Mouse (Mus musculus): ENCODE data around the gene Haus4. TPM values are rescaled to one million over a fixed set of nuclear protein-coding genes. Genes with fewer than 3 reads are reported as not detected.

The Haus4 gene
- polyA plus RNA-seq, 1 experiment from 2014 or later = 19.4 TPM

DNA sequence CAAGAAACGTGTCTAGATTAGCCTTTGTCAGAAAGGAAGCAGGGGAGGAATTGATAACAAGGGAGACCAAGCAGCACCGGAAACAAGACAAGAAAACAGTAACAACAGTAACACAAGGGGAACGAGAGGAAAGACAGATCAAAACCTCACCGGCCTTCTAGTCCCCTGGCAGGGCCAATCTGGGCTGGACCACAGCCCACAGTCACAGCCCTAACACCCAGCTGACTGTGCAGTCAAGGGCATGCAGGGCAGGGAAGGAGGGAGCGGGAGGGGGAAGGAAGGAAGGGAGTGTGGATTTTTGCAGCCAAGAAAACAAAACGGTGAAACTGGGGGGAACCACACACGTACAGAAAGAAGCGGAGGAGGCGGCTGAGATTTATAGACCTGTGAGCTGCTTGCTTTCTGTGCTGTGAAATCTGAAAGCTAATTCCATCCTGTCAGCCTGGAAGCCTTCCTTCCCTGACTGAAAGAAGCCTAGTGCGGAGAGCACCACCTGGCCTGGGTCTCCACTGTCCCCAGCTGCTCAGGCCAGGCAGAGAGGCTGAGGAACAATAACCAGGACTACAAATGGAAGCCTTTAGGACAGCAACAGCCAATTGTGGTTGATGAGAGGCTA, 38.0 kb upstream of the Haus4 start:
- Histone ChIP-seq H3K9me3 (ENCODE audit: control insufficient read depth, low read length) (no peaks in the 10 kb centered on the region), H3K4me1 (ENCODE audit: control insufficient read depth, insufficient read depth, low read depth, low read length) (peaks cover 7% of the 10 kb centered on the region), H3K36me3 (ENCODE audit: control insufficient read depth, insufficient read depth, low read length) (peaks cover 2% of the 10 kb centered on the region; the same call in 1 of the 2 replicates), H3K27me3 (replicated peaks; ENCODE audit: control insufficient read depth, insufficient read depth, low read length) (no peaks in the 10 kb centered on the region), H3K27ac (ENCODE audit: low read depth, low read length) (peak overlapping the region; percentile 39; the same call in 1 of the 2 replicates), H3K4me2 (ENCODE audit: low read length) (no peak overlapping the region), H3K9ac (ENCODE audit: low read depth, low read length) (peak overlapping the region; percentile 38), H3K4me3 (ENCODE audit: low read length) (no peak overlapping the region)
- peak; percentile 37; the same call in 1 of the 2 replicates for ATAC-seq
- 51% methylated on average over 10 of the region's 10 CpGs for WGBS

DNA sequence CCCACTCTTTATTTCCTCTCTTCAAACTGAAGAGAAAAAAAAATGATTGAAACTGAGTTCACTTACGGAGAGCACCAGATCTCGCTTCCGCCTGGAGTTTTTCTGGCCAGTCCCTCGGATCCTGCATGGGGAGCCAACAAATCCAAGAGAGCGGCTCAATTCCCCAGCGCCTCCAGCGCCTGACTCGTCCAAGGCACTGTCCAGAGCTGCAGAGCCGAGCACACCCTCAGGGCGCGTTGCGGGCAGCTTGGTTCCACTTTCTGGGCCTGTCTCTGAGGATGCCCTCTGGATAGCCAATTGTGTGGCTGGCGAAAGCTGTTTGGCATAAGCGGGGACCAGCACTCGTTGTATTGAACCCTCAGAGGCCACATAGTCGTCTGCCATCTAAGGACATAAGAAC, 36.6 kb upstream of the Haus4 start:
- H3K27me3 ChIP-seq (replicated peaks; ENCODE audit: control insufficient read depth, insufficient read depth, low read length) = no peaks in the 10 kb centered on the region
- no peak overlapping the region for H3K4me3 ChIP-seq (ENCODE audit: low read length)
- peaks cover 2% of the 10 kb centered on the region; the same call in 1 of the 2 replicates for H3K36me3 ChIP-seq (ENCODE audit: control insufficient read depth, insufficient read depth, low read length)
- no peak overlapping the region for H3K27ac ChIP-seq (ENCODE audit: low read depth, low read length)
- ATAC-seq = no peak
- H3K9me3 ChIP-seq (ENCODE audit: control insufficient read depth, low read length) = no peaks in the 10 kb centered on the region
- no peak overlapping the region for H3K9ac ChIP-seq (ENCODE audit: low read depth, low read length)
- 91% methylated on average over 16 of the region's 16 CpGs for WGBS
- peaks cover 7% of the 10 kb centered on the region for H3K4me1 ChIP-seq (ENCODE audit: control insufficient read depth, insufficient read depth, low read depth, low read length)
- H3K4me2 ChIP-seq (ENCODE audit: low read length) = no peak overlapping the region

DNA sequence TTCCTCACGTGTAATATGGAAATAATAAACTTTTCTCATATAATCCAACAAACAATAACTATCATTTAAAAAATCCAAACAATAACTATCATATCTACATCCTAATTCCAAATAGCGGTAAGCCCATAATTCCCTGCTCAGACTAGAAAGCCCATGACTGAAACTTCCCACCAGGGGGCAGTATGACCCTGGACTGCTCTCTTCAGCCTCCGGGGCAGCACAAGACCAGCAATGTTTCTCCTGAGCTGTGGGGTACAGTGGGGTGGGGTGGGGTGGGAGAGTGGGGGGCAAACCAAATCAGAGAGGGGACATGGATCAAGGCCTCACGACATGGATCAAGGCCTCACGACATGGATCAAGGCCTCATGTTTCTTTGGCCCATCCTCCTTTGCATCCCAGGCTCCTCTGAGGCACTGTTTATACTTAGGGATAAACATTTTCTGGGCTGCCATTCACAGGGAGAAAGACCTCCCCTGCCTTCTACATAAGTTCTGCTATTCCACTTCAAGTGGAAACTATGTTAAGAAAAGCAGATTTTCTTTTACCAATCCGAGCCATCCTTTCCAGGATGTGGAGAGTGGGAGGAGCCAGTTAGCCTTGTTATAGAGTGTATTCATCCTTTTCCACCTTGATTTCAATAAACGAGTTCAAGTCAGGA, 29.4 kb upstream of the Haus4 start:
- 47% methylated on average over 7 of the region's 7 CpGs for WGBS
- no peak for ATAC-seq

DNA sequence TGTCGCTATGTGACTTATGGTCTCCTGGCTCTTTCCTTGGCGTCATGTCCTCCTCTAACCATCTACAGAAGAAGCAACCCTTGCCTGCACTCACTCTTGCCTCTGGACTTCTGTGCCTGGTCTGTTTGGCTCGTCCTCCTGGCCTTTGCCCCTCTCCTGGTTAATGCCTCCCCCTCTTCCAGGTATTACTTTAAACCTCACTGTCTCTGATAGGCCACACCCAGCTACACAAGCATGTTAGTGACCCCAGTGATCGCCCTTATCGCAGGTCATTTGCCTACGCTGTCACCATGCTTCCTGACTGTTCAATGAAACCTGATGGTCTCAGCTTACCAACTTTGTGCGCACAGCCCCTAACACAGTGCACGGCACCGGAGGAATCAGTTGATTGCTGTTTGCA, 28.1 kb upstream of the Haus4 start:
- Histone ChIP-seq H3K4me2 (ENCODE audit: low read length) (no peak overlapping the region), H3K4me1 (ENCODE audit: control insufficient read depth, insufficient read depth, low read depth, low read length) (peaks cover 7% of the 10 kb centered on the region), H3K27ac (ENCODE audit: low read depth, low read length) (no peak overlapping the region), H3K4me3 (ENCODE audit: low read length) (no peak overlapping the region), H3K36me3 (ENCODE audit: control insufficient read depth, insufficient read depth, low read length) (peaks cover 7% of the 10 kb centered on the region), H3K9me3 (ENCODE audit: control insufficient read depth, low read length) (no peaks in the 10 kb centered on the region), H3K9ac (ENCODE audit: low read depth, low read length) (no peak overlapping the region), H3K27me3 (replicated peaks; ENCODE audit: control insufficient read depth, insufficient read depth, low read length) (no peaks in the 10 kb centered on the region)
- WGBS = 95% methylated on average over 9 of the region's 9 CpGs
- ATAC-seq = no peak

More for the DNA sequence above, 29.4 kb upstream of the Haus4 start:
- Histone ChIP-seq H3K4me3 (ENCODE audit: low read length) (no peak overlapping the region), H3K4me2 (ENCODE audit: low read length) (no peak overlapping the region), H3K9me3 (ENCODE audit: control insufficient read depth, low read length) (no peaks in the 10 kb centered on the region), H3K4me1 (ENCODE audit: control insufficient read depth, insufficient read depth, low read depth, low read length) (no peaks in the 10 kb centered on the region), H3K9ac (ENCODE audit: low read depth, low read length) (no peak overlapping the region), H3K36me3 (ENCODE audit: control insufficient read depth, insufficient read depth, low read length) (peaks cover 7% of the 10 kb centered on the region), H3K27me3 (replicated peaks; ENCODE audit: control insufficient read depth, insufficient read depth, low read length) (no peaks in the 10 kb centered on the region), H3K27ac (ENCODE audit: low read depth, low read length) (no peak overlapping the region)

DNA sequence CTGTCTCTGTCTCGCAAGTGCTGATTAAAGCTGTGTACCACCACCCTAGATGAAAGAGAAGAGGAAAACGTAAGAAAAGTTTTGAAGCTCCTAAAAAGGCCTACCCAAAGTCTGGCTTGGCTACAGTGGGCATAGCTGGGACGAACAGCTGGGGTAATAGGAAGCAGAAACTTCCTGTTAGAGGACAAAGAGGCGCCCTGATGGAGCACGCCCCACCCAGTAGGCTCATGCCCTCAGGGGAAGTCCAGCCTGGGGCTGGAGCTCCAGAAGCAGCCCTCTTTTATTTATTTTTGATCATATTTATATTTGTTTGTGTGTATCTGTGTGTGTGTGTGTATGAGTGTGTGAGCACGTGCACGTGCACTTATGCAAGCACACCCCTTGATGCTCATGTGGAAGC, 25.2 kb upstream of the Haus4 start:
- H3K27me3 ChIP-seq (replicated peaks; ENCODE audit: control insufficient read depth, insufficient read depth, low read length) = peaks cover 11% of the 10 kb centered on the region
- H3K36me3 ChIP-seq (ENCODE audit: control insufficient read depth, insufficient read depth, low read length) = peaks cover 7% of the 10 kb centered on the region
- H3K27ac ChIP-seq (ENCODE audit: low read depth, low read length) = no peak overlapping the region
- no peak overlapping the region for H3K9ac ChIP-seq (ENCODE audit: low read depth, low read length)
- 86% methylated on average over 7 of the region's 7 CpGs for WGBS
- no peak overlapping the region for H3K4me3 ChIP-seq (ENCODE audit: low read length)
- no peaks in the 10 kb centered on the region for H3K9me3 ChIP-seq (ENCODE audit: control insufficient read depth, low read length)
- ATAC-seq = no peak
- peaks cover 24% of the 10 kb centered on the region for H3K4me1 ChIP-seq (ENCODE audit: control insufficient read depth, insufficient read depth, low read depth, low read length)
- no peak overlapping the region for H3K4me2 ChIP-seq (ENCODE audit: low read length)

DNA sequence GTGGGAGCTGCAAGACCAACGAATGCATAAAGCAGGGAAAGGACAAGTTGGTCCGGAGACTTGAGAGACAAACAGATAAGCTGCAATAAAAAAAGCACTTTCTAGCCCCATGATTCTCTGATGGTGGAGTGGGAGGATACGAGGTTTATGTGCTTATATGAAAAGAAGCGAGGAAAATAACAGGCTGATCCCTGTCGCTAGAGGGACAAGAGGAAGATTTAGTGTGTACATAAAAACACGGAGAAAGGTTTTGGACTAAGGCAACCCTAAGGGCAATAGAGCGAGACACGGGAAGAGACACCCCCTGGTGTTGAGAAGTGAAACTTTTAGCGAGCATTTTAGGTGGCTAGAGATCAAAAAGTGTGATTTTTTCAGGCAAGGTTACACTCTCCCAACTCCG, 23.6 kb upstream of the Haus4 start:
- Histone ChIP-seq H3K4me2 (ENCODE audit: low read length) (peak overlapping the region; percentile 91), H3K4me3 (ENCODE audit: low read length) (peak overlapping the region; percentile 66), H3K9ac (ENCODE audit: low read depth, low read length) (peak overlapping the region; percentile 70), H3K27me3 (replicated peaks; ENCODE audit: control insufficient read depth, insufficient read depth, low read length) (peaks cover 17% of the 10 kb centered on the region), H3K4me1 (ENCODE audit: control insufficient read depth, insufficient read depth, low read depth, low read length) (peaks cover 28% of the 10 kb centered on the region), H3K36me3 (ENCODE audit: control insufficient read depth, insufficient read depth, low read length) (peaks cover 2% of the 10 kb centered on the region; the same call in 1 of the 2 replicates), H3K27ac (ENCODE audit: low read depth, low read length) (peak overlapping the region; percentile 79), H3K9me3 (ENCODE audit: control insufficient read depth, low read length) (no peaks in the 10 kb centered on the region)
- ATAC-seq = no peak; the same call in 1 of the 2 replicates
- WGBS = 1% methylated on average over 10 of the region's 10 CpGs

DNA sequence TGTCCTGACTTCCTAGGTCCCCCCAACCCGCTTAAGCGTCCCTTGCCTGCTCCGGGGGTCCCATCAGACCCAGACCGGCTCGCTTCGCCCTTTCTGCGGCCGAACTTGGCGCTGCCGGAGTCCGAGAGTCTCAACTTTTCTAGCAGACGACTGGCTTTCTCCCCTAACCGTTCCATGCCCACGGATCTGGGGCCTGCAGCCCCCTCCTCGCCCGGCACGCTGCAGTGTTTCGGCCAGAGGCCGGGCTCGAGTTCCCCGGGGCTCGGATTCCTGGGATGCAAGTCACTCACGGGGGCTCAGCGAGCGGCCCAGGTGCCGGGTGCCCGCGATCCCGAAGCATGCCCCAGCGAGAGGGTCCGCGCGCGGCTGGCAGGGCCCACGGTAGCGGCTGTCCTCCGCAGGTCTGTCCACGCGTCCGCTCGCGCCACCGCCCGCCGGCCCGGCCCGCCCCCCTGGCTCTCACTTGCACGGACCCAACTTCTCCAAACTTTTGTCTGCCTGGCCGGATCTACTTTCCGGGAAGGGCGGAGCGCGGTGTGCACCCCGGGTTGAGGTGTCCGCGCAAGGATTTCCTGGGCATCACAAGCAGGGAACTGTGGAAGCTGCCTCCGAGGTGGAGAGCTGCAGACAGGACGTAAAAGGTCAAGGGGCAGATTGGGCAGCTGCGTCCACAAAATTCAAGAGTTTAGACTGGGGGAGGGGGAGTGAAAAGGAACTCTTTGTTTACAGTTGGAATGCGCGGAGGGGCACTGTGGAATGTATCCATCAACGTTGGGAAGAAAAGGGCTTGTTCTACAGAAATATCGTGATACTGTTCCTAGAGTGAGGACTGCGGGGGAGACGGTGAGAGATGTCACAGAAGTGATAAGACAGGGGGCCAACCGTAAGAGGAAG, 22.9 kb upstream of the Haus4 start, which contains the start of gene Ajuba:
Gene Ajuba, minus strand, starts transcription at position 470 of the 894 bp plus-strand sequence.
- peak within 1 kb of the TSS; percentile 70 for H3K9ac ChIP-seq (ENCODE audit: low read depth, low read length)

DNA sequence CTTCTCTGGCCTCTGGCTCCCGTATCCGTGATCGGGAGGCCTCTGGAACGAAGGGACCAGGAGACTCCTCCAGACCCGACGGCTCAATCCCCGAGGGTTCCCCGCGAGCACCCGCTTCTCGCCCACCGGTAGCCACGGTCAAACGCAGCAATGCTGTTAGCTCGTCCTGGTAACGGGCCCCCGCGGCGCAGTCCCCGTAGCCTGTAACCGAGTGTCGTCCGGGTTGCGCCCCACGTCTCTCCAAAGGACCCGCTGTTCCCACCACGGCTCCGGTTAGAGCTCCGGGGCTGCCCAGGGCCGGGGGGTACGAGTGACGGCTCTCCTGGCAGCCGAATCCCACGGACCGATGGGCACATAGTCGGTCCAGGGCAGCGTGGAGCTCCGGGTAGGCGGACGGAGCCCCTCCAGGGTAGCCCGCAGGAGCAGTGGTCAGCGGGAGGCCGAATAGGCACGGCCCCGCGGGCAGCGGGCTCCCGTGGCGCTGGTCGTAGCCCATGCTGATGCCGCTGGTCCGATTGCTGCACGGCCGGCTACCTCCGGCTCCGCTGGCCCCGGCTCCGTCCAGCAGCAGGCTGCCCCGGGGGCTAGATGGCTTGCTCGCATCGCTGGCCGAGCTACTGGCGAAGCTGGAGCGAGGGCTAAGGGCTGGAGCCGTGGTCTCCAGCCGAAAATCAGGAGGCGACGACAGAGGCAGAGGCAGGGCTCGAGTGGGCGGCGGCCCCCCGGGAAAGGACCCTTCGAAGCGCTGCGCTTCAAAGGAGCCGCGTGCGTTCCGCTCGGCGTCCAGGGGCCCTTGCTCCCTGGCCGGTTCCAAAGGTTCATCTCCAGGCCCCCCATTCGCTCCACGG, 22.0 kb upstream of the Haus4 start:
- Histone ChIP-seq H3K9me3 (ENCODE audit: control insufficient read depth, low read length) (no peaks in the 10 kb centered on the region), H3K9ac (ENCODE audit: low read depth, low read length) (peak overlapping the region; percentile 70), H3K4me2 (ENCODE audit: low read length) (peak overlapping the region; percentile 91), H3K4me1 (ENCODE audit: control insufficient read depth, insufficient read depth, low read depth, low read length) (peaks cover 30% of the 10 kb centered on the region), H3K27ac (ENCODE audit: low read depth, low read length) (peak overlapping the region; percentile 68), H3K27me3 (replicated peaks; ENCODE audit: control insufficient read depth, insufficient read depth, low read length) (peaks cover 19% of the 10 kb centered on the region), H3K4me3 (ENCODE audit: low read length) (peak overlapping the region; percentile 66), H3K36me3 (ENCODE audit: control insufficient read depth, insufficient read depth, low read length) (no peaks in the 10 kb centered on the region)
- under 1% methylated on average over 65 of the region's 84 CpGs for WGBS
- peak; percentile 19; the same call in 1 of the 2 replicates for ATAC-seq

More for the DNA sequence above, 22.9 kb upstream of the Haus4 start, which contains the start of gene Ajuba:
- Histone ChIP-seq H3K9me3 (ENCODE audit: control insufficient read depth, low read length) (no peaks in the 10 kb centered on the region), H3K4me1 (ENCODE audit: control insufficient read depth, insufficient read depth, low read depth, low read length) (peaks cover 30% of the 10 kb centered on the region), H3K4me3 (ENCODE audit: low read length) (peak within 1 kb of the TSS; percentile 66), H3K27me3 (replicated peaks; ENCODE audit: control insufficient read depth, insufficient read depth, low read length) (peaks cover 19% of the 10 kb centered on the region), H3K36me3 (ENCODE audit: control insufficient read depth, insufficient read depth, low read length) (no peaks in the 10 kb centered on the region), H3K4me2 (ENCODE audit: low read length) (peak within 1 kb of the TSS; percentile 91), H3K27ac (ENCODE audit: low read depth, low read length) (peak within 1 kb of the TSS; percentile 79)
- under 1% methylated on average over 66 of the region's 66 CpGs for WGBS
- ATAC-seq = peak; percentile 77
